Mouse (Mus musculus) liver, postnatal 0 days (tissue): ENCODE measurements around the gene Lgi1. TPM values are rescaled to one million over a fixed set of nuclear protein-coding genes. Genes with fewer than 3 reads are reported as not detected.
A peak's percentile ranks its signal among the peaks of the same experiment; 100 is the strongest.

Experiments
- ATAC-seq: fragments of 200-750 bp; cut with Nextera tagmentation; 2 replicates; pipeline ENCODE4 v1.8.0; 2017; ENCODE audit warnings: mild to moderate bottlenecking, moderate library complexity
- DNase-seq: peaks from one replicate; pipeline ENCODE4 v3.0.0-alpha.2; 2016
- H3K27ac ChIP-seq: fragments of 300-500 bp; sonication (generic); 2 replicates; pipeline ENCODE4 v1.5.1; 2014; ENCODE audit warnings: antibody characterized with exemption, moderate library complexity, mild to moderate bottlenecking, low read depth
- H3K27me3 ChIP-seq: fragments of 300-500 bp; sonication (generic); 2 replicates; pipeline ENCODE4 v1.6.1; 2014; ENCODE audit warnings: low read length, control low read depth, mixed read lengths; ENCODE audit not compliant: insufficient read depth
- H3K36me3 ChIP-seq: fragments of 300-500 bp; sonication (generic); replicated peaks from 2 replicates; pipeline ENCODE4 v1.6.1; 2014; ENCODE audit warnings: mild to moderate bottlenecking, control low read depth, low read length, moderate library complexity, mixed read lengths; ENCODE audit not compliant: insufficient read depth
- H3K4me1 ChIP-seq: fragments of 300-500 bp; sonication (generic); 2 replicates; pipeline ENCODE4 v1.6.1; 2014; ENCODE audit warnings: antibody characterized with exemption, mild to moderate bottlenecking, control low read depth; ENCODE audit not compliant: insufficient read depth
- H3K4me2 ChIP-seq: fragments of 300-500 bp; sonication (generic); 2 replicates; pipeline ENCODE4 v1.6.1; 2014; ENCODE audit warnings: low read depth, mild to moderate bottlenecking, low read length, moderate library complexity, mixed read lengths
- H3K4me3 ChIP-seq: fragments of 300-500 bp; sonication (generic); 2 replicates; pipeline ENCODE4 v1.5.1; 2014; ENCODE audit warnings: low read depth, low read length
- H3K9ac ChIP-seq: fragments of 300-500 bp; sonication (generic); replicated peaks from 2 replicates; pipeline ENCODE4 v1.6.1; 2014; ENCODE audit warnings: mild to moderate bottlenecking, moderate library complexity
- H3K9me3 ChIP-seq: fragments of 300-500 bp; sonication (generic); 2 replicates; pipeline ENCODE4 v1.6.1; 2016; ENCODE audit warnings: mild to moderate bottlenecking, control low read depth, low read length, mixed read lengths
- CTCF ChIP-seq: sonication (generic); IDR thresholded peaks from 2 replicates; pipeline ENCODE4 v1.5.1; 2016; ENCODE audit warnings: antibody characterized with exemption, low read depth
- EP300 ChIP-seq: IDR thresholded peaks from 2 replicates; pipeline ENCODE4 v1.6.1; 2016; ENCODE audit warnings: antibody characterized with exemption, low read depth, mild to moderate bottlenecking
- WGBS: fragments of 180-500 bp; shearing (Covaris S2); extraction: QIAGEN DNeasy Blood & Tissue Kit; methylation state at CpG from one replicate; pipeline ENCODE4 v1.1.7; 2014; ENCODE audit not compliant: insufficient replicate concordance; 5-methylcytosine and 5-hydroxymethylcytosine counted together
- polyA plus RNA-seq: library from polyadenylated mRNA; unstranded; fragments of >200 nt; fragmentation: Nextera tagmentation; extraction: Ambion mirVana; gene quantifications from 2 replicates; pipeline ENCODE4 v1.2.1, GENCODE M21; 2015

The Lgi1 gene
- polyA plus RNA-seq, 1 experiment from 2014 or later, result not detected

- H3K27me3 ChIP-seq, result no peaks in the 10 kb centered on the region
- TF ChIP-seq CTCF (no peak), EP300 (no peak)
- H3K9ac ChIP-seq, result no peak overlapping the region
- WGBS, result 78% methylated on average over 4 of the region's 4 CpGs
- H3K4me1 ChIP-seq, result no peaks in the 10 kb centered on the region
- H3K27ac ChIP-seq, result no peak overlapping the region
- no peak for DNase-seq
- H3K9me3 ChIP-seq, result no peaks in the 10 kb centered on the region
- no peaks in the 10 kb centered on the region for H3K36me3 ChIP-seq
- H3K4me2 ChIP-seq, result no peak overlapping the region
- H3K4me3 ChIP-seq, result no peak overlapping the region
- no peak for ATAC-seq
These were observed 54.8 kb downstream of the Lgi1 start for GRCm38 (mm10) chr19:38319168-38319567.

- Histone ChIP-seq H3K4me2 (no peak overlapping the region), H3K9ac (no peak overlapping the region), H3K9me3 (no peaks in the 10 kb centered on the region), H3K4me3 (no peak overlapping the region), H3K4me1 (no peaks in the 10 kb centered on the region), H3K27ac (no peak overlapping the region), H3K36me3 (no peaks in the 10 kb centered on the region), H3K27me3 (no peaks in the 10 kb centered on the region)
- WGBS, result 63% methylated on average over 5 of the region's 5 CpGs
- TF ChIP-seq EP300 (no peak), CTCF (no peak)
- ATAC-seq, result no peak
- DNase-seq, result no peak
These were observed 56.4 kb downstream of the Lgi1 start for GRCm38 (mm10) chr19:38320651-38321188.

- ATAC-seq (no peak), DNase-seq (no peak)
- no peaks in the 10 kb centered on the region for H3K27me3 ChIP-seq
- no peak overlapping the region for H3K27ac ChIP-seq
- H3K4me1 ChIP-seq, result no peaks in the 10 kb centered on the region
- H3K9ac ChIP-seq, result no peak overlapping the region
- no peak for TF ChIP-seq CTCF
- no peaks in the 10 kb centered on the region for H3K9me3 ChIP-seq
- H3K4me3 ChIP-seq, result no peak overlapping the region
- no peak overlapping the region for H3K4me2 ChIP-seq
- H3K36me3 ChIP-seq, result no peaks in the 10 kb centered on the region
These were observed 59.4 kb downstream of the Lgi1 start for GRCm38 (mm10) chr19:38323726-38324125.

DNA sequence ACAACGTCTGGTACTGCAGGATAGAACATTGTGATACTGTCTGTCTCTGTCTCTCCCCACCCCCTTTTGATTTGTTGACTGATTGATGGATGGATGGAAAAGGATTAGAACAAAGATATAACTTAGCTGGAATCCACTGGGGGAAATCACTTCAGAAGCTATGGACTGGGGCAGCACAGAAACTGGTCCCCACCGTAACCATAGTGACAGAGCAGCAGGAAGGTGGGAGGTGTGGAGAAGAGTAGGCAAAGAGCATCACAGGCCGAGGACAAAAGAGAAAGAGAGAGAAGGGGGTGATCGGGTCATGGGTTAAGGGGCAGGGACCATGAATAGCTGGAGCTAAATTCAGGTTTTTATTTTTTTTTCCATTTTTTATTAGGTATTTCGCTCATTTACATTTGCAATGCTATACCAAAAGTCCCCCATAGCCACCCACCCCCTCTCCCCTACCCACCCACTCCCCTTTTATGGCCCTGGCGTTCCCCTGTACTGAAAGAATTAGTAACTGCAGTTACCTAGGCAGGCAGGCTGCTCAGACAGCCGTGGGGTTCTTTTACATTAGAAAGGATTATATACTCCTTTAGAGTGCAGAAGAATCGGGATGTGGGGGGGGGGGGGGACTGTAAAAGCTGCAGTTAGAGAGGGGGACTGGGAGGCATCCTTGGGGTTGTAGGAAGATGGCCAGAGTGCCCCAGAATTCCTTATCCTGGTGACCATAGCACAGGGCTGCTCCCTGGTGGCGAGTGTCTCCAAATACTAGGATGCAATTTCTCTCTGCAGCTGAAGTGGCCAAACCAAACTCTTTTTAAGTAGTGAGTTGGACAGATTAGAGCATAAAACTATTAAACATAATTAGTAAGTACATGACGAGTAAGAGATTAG lies 60.1 kb downstream of the Lgi1 start:
- DNase-seq (no peak), ATAC-seq (no peak)
- H3K4me1 ChIP-seq, result no peaks in the 10 kb centered on the region
- no peaks in the 10 kb centered on the region for H3K36me3 ChIP-seq
- H3K27me3 ChIP-seq, result no peaks in the 10 kb centered on the region
- no peak overlapping the region for H3K4me3 ChIP-seq
- no peaks in the 10 kb centered on the region for H3K9me3 ChIP-seq
- no peak overlapping the region for H3K27ac ChIP-seq
- H3K9ac ChIP-seq, result no peak overlapping the region
- TF ChIP-seq CTCF (peak; percentile 33), EP300 (no peak)
- no peak overlapping the region for H3K4me2 ChIP-seq
- 48% methylated on average over 10 of the region's 10 CpGs for WGBS

DNA sequence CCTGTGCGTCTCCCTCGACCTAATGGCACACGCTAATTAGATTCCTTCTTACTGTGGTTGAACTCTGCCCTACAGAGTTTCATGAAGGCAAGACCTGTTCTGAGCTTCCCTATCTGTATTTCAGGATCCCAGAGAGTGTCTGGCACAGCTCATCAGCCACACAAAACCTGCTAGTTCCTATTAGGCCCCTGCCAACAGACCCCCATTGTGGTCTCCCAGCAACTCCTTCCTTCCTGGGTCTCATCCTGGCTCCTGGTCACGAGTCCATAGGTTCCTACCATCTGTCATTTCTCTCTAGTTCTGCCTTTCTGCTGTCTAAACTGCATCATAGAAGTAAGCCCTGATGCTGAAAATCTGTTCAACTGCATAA lies 60.7 kb downstream of the Lgi1 start:
- Histone ChIP-seq H3K4me1 (no peaks in the 10 kb centered on the region), H3K9ac (no peak overlapping the region), H3K4me2 (no peak overlapping the region), H3K27me3 (no peaks in the 10 kb centered on the region), H3K9me3 (no peaks in the 10 kb centered on the region), H3K36me3 (no peaks in the 10 kb centered on the region), H3K27ac (no peak overlapping the region), H3K4me3 (no peak overlapping the region)
- ATAC-seq (no peak), DNase-seq (no peak)
- WGBS, result 65% methylated on average over 4 of the region's 4 CpGs
- TF ChIP-seq EP300 (no peak), CTCF (no peak)

DNA sequence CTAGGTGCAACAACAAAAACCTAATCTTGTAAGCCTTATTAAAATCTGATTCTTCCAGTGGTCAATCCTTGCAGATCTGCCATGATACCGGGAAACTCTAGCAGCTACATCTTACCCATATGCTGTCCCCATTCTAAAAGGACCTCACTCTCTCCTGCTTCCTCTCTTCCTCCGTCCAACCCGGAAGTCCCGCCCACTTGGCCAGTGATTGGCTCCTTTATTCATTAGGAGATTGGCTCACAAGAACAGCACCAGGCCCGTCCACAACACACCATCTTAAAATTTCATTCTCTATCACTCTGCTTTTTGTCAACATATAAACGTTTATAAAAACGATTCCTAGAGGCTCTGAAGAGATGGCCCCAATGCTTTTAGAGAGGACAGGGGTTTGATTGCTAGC lies 61.5 kb downstream of the Lgi1 start:
- Histone ChIP-seq H3K27ac (no peak overlapping the region), H3K4me3 (no peak overlapping the region), H3K9me3 (no peaks in the 10 kb centered on the region), H3K27me3 (no peaks in the 10 kb centered on the region), H3K36me3 (no peaks in the 10 kb centered on the region), H3K4me1 (no peaks in the 10 kb centered on the region), H3K9ac (no peak overlapping the region), H3K4me2 (no peak overlapping the region)
- no peak for DNase-seq
- no peak for ATAC-seq
- TF ChIP-seq CTCF (no peak), EP300 (no peak)
- 75% methylated on average over 7 of the region's 7 CpGs for WGBS
